Mouse (Mus musculus) G1E (cell line): Measurements from ENCODE around the gene E130116L18Rik. TPM values are rescaled to one million over a fixed set of nuclear protein-coding genes. Genes with fewer than 3 reads are reported as not detected.

Experiments
- ATAC-seq: 2 replicates; pipeline ENCODE4 v1.8.0; 2016; ENCODE audit warnings: mild to moderate bottlenecking; ENCODE audit not compliant: insufficient number of reproducible peaks, poor library complexity, low FRiP score, severe bottlenecking; ENCODE audit errors: extremely low read depth
- DNase-seq: peaks from one replicate; pipeline ENCODE4 v3.0.0; 2012; ENCODE audit warnings: low spot score
- H3K27me3 ChIP-seq: 2 replicates; pipeline ENCODE4 v1.6.1; 2012; ENCODE audit warnings: mild to moderate bottlenecking, low read length, inconsistent platforms; ENCODE audit not compliant: insufficient read depth
- H3K36me3 ChIP-seq: replicated peaks from 2 replicates; pipeline ENCODE3; 2012; ENCODE audit warnings: mild to moderate bottlenecking, inconsistent platforms
- H3K4me1 ChIP-seq: 2 replicates; pipeline ENCODE4 v1.6.1; 2012; ENCODE audit warnings: low read depth, low read length, inconsistent platforms, mixed read lengths; ENCODE audit not compliant: insufficient read depth
- H3K4me3 ChIP-seq: 2 replicates; pipeline ENCODE4 v1.5.1; 2012; ENCODE audit warnings: low read depth, mild to moderate bottlenecking, inconsistent platforms, low read length, moderate library complexity, mixed read lengths
- H3K9me3 ChIP-seq: replicated peaks from 2 replicates; pipeline ENCODE4 v1.6.1; 2012; ENCODE audit warnings: inconsistent platforms
- CTCF ChIP-seq: IDR thresholded peaks from 2 replicates; pipeline ENCODE4 v1.5.1; 2012; ENCODE audit warnings: low read depth, low read length, inconsistent platforms, mixed read lengths
- GATA1 ChIP-seq: IDR thresholded peaks from 2 replicates; pipeline ENCODE4 v1.6.1; 2012; ENCODE audit warnings: borderline replicate concordance, low read length, inconsistent platforms, mixed read lengths
- GATA2 ChIP-seq: IDR thresholded peaks from 2 replicates; pipeline ENCODE4 v1.6.1; 2012; ENCODE audit warnings: low read depth, low read length, inconsistent platforms, borderline replicate concordance
- POLR2AphosphoS5 ChIP-seq: IDR thresholded peaks from 2 replicates; pipeline ENCODE4 v1.6.1; 2012; ENCODE audit warnings: low read depth, low read length, inconsistent platforms; ENCODE audit not compliant: insufficient replicate concordance
- TAL1 ChIP-seq: conservative IDR thresholded peaks from 2 replicates; pipeline ENCODE4 v1.6.1; 2012; ENCODE audit warnings: low read depth, low read length, inconsistent platforms, mixed read lengths
- polyA plus RNA-seq: library from polyadenylated mRNA; stranded (reverse); fragments of >175 nt; gene quantifications from 2 replicates; pipeline ENCODE4 v1.2.3, GENCODE M21; 2012
- total RNA-seq, 2 experiments: library from RNA; stranded (forward) in 1 of 2; stranded (reverse) in 1 of 2; fragments of 200-1000 nt in 1 of 2; fragments of >200 nt in 1 of 2; fragmentation: Nextera tagmentation in 1 of 2; gene quantifications; 2 replicates each; pipeline ENCODE4 v1.2.3; 2014 to 2017

The E130116L18Rik gene
- total RNA-seq (2014; fragmentation: Nextera tagmentation) (not detected in 2 replicates), total RNA-seq (2017) (not detected in 2 replicates), polyA plus RNA-seq (not detected in 2 replicates)

- Histone ChIP-seq H3K4me3 (no peak within 1 kb of the TSS), H3K36me3 (no peaks in the 10 kb centered on the region), H3K4me1 (no peaks in the 10 kb centered on the region), H3K27me3 (peaks cover under 1% of the 10 kb centered on the region), H3K9me3 (peaks cover 4% of the 10 kb centered on the region; the same call in 1 of the 2 replicates)
- TF ChIP-seq POLR2AphosphoS5 = no peak
- no peak for TF ChIP-seq GATA2
- TF ChIP-seq CTCF = no peak
- TF ChIP-seq TAL1 = no peak
- no peak for TF ChIP-seq GATA1
- DNase-seq (no peak), ATAC-seq (no peak)
These were observed at the start of gene E130116L18Rik for GRCm38 (mm10) chr5:25222752-25223702. TSS of gene E130116L18Rik (minus strand) at chr5:25223153.

GRCm38 (mm10) chr5:25268258-25268888 lies 45.4 kb upstream of the E130116L18Rik start:
- no peaks in the 10 kb centered on the region for H3K9me3 ChIP-seq
- no peak overlapping the region for H3K4me3 ChIP-seq
- H3K4me1 ChIP-seq = no peaks in the 10 kb centered on the region
- ATAC-seq (no peak), DNase-seq (no peak)
- TF ChIP-seq GATA2 (no peak), GATA1 (no peak), TAL1 (no peak), CTCF (no peak), POLR2AphosphoS5 (no peak)
- H3K27me3 ChIP-seq = 0 out of 2 replicates have a peak, but pooled peaks cover under 1% of the 10 kb centered on the region
- H3K36me3 ChIP-seq = peaks cover 29% of the 10 kb centered on the region

GRCm38 (mm10) chr5:25262266-25262665 lies 39.3 kb upstream of the E130116L18Rik start:
- ATAC-seq = no peak

GRCm38 (mm10) chr5:25261452-25261851 lies 38.5 kb upstream of the E130116L18Rik start:
- no peak for DNase-seq
- Histone ChIP-seq H3K27me3 (peaks cover 27% of the 10 kb centered on the region), H3K4me1 (no peaks in the 10 kb centered on the region), H3K36me3 (no peaks in the 10 kb centered on the region), H3K9me3 (no peaks in the 10 kb centered on the region), H3K4me3 (no peak overlapping the region)
- TF ChIP-seq CTCF (no peak), TAL1 (no peak)
- ATAC-seq = no peak

More at GRCm38 (mm10) chr5:25262266-25262665, 39.3 kb upstream of the E130116L18Rik start:
- H3K4me3 ChIP-seq = no peak overlapping the region
- H3K4me1 ChIP-seq = no peaks in the 10 kb centered on the region
- DNase-seq = no peak
- H3K36me3 ChIP-seq = peaks cover 2% of the 10 kb centered on the region
- TF ChIP-seq POLR2AphosphoS5 (no peak), TAL1 (no peak), GATA2 (no peak), CTCF (no peak), GATA1 (no peak)
- no peaks in the 10 kb centered on the region for H3K9me3 ChIP-seq
- H3K27me3 ChIP-seq = peaks cover 24% of the 10 kb centered on the region

GRCm38 (mm10) chr5:25256686-25257085 lies 33.7 kb upstream of the E130116L18Rik start:
- ATAC-seq (no peak), DNase-seq (no peak)
- Histone ChIP-seq H3K9me3 (no peaks in the 10 kb centered on the region), H3K4me3 (no peak overlapping the region), H3K4me1 (no peaks in the 10 kb centered on the region), H3K27me3 (peaks cover 28% of the 10 kb centered on the region), H3K36me3 (no peaks in the 10 kb centered on the region)
- TF ChIP-seq GATA2 (no peak), POLR2AphosphoS5 (no peak), GATA1 (no peak), TAL1 (no peak), CTCF (no peak)

GRCm38 (mm10) chr5:25254491-25254890 lies 31.5 kb upstream of the E130116L18Rik start:
- H3K4me3 ChIP-seq = no peak overlapping the region
- no peaks in the 10 kb centered on the region for H3K4me1 ChIP-seq
- ATAC-seq (no peak), DNase-seq (no peak)
- H3K27me3 ChIP-seq = peaks cover 34% of the 10 kb centered on the region
- H3K9me3 ChIP-seq = no peaks in the 10 kb centered on the region
- TF ChIP-seq GATA1 = no peak
- no peak for TF ChIP-seq CTCF
- no peak for TF ChIP-seq TAL1
- no peak for TF ChIP-seq POLR2AphosphoS5
- no peak for TF ChIP-seq GATA2
- no peaks in the 10 kb centered on the region for H3K36me3 ChIP-seq
